Mouse (Mus musculus) MEL (cell line): ENCODE data around the gene Fam214a. TPM values are rescaled to one million over a fixed set of nuclear protein-coding genes. Genes with fewer than 3 reads are reported as not detected.

Source experiments
- DNase-seq: peaks from one replicate; pipeline ENCODE4 v3.0.0; 2011; ENCODE audit warnings: low read depth, low spot score
- H3K27ac ChIP-seq: 2 replicates; pipeline ENCODE4 v1.5.1; 2012; ENCODE audit warnings: low read depth, mild to moderate bottlenecking, control low read depth, low read length, moderate library complexity; ENCODE audit not compliant: control insufficient read depth
- H3K27me3 ChIP-seq, 2 experiments: fragments of 150-350 bp in 1 of 2; sonication (generic) in 1 of 2; 2 replicates each; pipeline ENCODE4 v1.6.1; 2012; ENCODE audit warnings: low read length in 2 of 2, mild to moderate bottlenecking in 2 of 2, improper control_type of control experiment in 1 of 2, moderate library complexity in 1 of 2; ENCODE audit not compliant: insufficient read depth in 2 of 2, control insufficient read depth in 1 of 2
- H3K36me3 ChIP-seq, 2 experiments: 2 replicates each; pipeline ENCODE4 v1.6.1; 2012 to 2014; ENCODE audit warnings: low read length in 2 of 2, improper control_type of control experiment in 1 of 2, inconsistent platforms in 1 of 2, mild to moderate bottlenecking in 1 of 2; ENCODE audit not compliant: insufficient read depth in 2 of 2, control insufficient read depth in 1 of 2
- H3K4me1 ChIP-seq, 2 experiments: fragments of 150-350 bp in 1 of 2; sonication (generic) in 1 of 2; 2 replicates each; pipeline ENCODE4 v1.6.1; 2012; ENCODE audit warnings: low read length in 2 of 2, improper control_type of control experiment in 1 of 2, mild to moderate bottlenecking in 1 of 2; ENCODE audit not compliant: insufficient read depth in 2 of 2, control insufficient read depth in 1 of 2
- H3K4me3 ChIP-seq, 2 experiments: fragments of 150-350 bp in 1 of 2; sonication (generic) in 1 of 2; 2 replicates each; pipeline ENCODE4 v1.5.1; 2012; ENCODE audit warnings: low read depth in 2 of 2, low read length in 2 of 2, mild to moderate bottlenecking in 2 of 2, moderate library complexity in 2 of 2, control low read depth in 1 of 2, improper control_type of control experiment in 1 of 2; ENCODE audit not compliant: control insufficient read depth in 1 of 2, insufficient read depth in 1 of 2
- H3K79me2 ChIP-seq: 2 replicates; pipeline ENCODE4 v1.6.1; 2012; ENCODE audit warnings: mild to moderate bottlenecking, low read length, moderate library complexity; ENCODE audit not compliant: control insufficient read depth, poor library complexity, insufficient read depth
- H3K9ac ChIP-seq: 2 replicates; pipeline ENCODE4 v1.6.1; 2012; ENCODE audit warnings: low read depth, mild to moderate bottlenecking, control low read depth, low read length, moderate library complexity; ENCODE audit not compliant: control insufficient read depth, poor library complexity, severe bottlenecking
- H3K9me3 ChIP-seq: fragments of 150-350 bp; sonication (generic); replicated peaks from 2 replicates; pipeline ENCODE4 v1.6.1; 2012; ENCODE audit warnings: mild to moderate bottlenecking, low read length, improper control_type of control experiment, moderate library complexity; ENCODE audit not compliant: insufficient read depth
- GATA1 ChIP-seq: IDR thresholded peaks from 2 replicates; pipeline ENCODE4 v1.6.1; 2011; ENCODE audit warnings: low read depth, low read length, improper control_type of control experiment
- JUND ChIP-seq: IDR thresholded peaks from 2 replicates; pipeline ENCODE4 v1.6.1; 2011; ENCODE audit warnings: low read depth, mild to moderate bottlenecking, improper control_type of control experiment, low read length
- KAT2A ChIP-seq: conservative IDR thresholded peaks from 2 replicates; pipeline ENCODE4 v1.6.1; 2012; ENCODE audit warnings: low read depth, low read length, improper control_type of control experiment, inconsistent platforms
- MAX ChIP-seq: IDR thresholded peaks from 2 replicates; pipeline ENCODE4 v1.6.1; 2011; ENCODE audit warnings: low read length, improper control_type of control experiment
- MAZ ChIP-seq: IDR thresholded peaks from 2 replicates; pipeline ENCODE4 v1.6.1; 2012; ENCODE audit warnings: low read depth, mild to moderate bottlenecking, inconsistent platforms, low read length, improper control_type of control experiment
- MXI1 ChIP-seq: IDR thresholded peaks from 2 replicates; pipeline ENCODE4 v1.6.1; 2011; ENCODE audit warnings: mild to moderate bottlenecking, low read depth, low read length, improper control_type of control experiment
- NELFE ChIP-seq: IDR thresholded peaks from 2 replicates; pipeline ENCODE4 v1.6.1; 2011; ENCODE audit warnings: low read depth, low read length, improper control_type of control experiment
- NRF1 ChIP-seq: IDR thresholded peaks from 2 replicates; pipeline ENCODE4 v1.6.1; 2014; ENCODE audit warnings: low read depth, mild to moderate bottlenecking, inconsistent platforms, low read length, improper control_type of control experiment, moderate library complexity; ENCODE audit not compliant: poor library complexity, insufficient read depth, severe bottlenecking
- RAD21 ChIP-seq: IDR thresholded peaks from 2 replicates; pipeline ENCODE4 v1.6.1; 2011; ENCODE audit warnings: mild to moderate bottlenecking, low read depth, low read length, improper control_type of control experiment
- SIN3A ChIP-seq: IDR thresholded peaks from 2 replicates; pipeline ENCODE4 v1.6.1; 2012; ENCODE audit warnings: low read length, improper control_type of control experiment, inconsistent platforms
- SMC3 ChIP-seq: IDR thresholded peaks from 2 replicates; pipeline ENCODE4 v1.6.1; 2011; ENCODE audit warnings: low read depth, low read length, improper control_type of control experiment
- TAL1 ChIP-seq: IDR thresholded peaks from 2 replicates; pipeline ENCODE4 v1.6.1; 2012; ENCODE audit warnings: mild to moderate bottlenecking, inconsistent platforms, low read length, moderate library complexity, mixed read lengths
- UBTF ChIP-seq: IDR thresholded peaks from 2 replicates; pipeline ENCODE4 v1.6.1; 2012; ENCODE audit warnings: low read depth, mild to moderate bottlenecking, inconsistent platforms, low read length, improper control_type of control experiment, moderate library complexity, borderline replicate concordance; ENCODE audit not compliant: insufficient read depth
- USF1 ChIP-seq: IDR thresholded peaks from 2 replicates; pipeline ENCODE4 v1.6.1; 2014; ENCODE audit warnings: low read depth, mild to moderate bottlenecking, inconsistent platforms, low read length, improper control_type of control experiment, moderate library complexity
- ZC3H11A ChIP-seq: IDR thresholded peaks from 2 replicates; pipeline ENCODE4 v1.6.1; 2012; ENCODE audit warnings: low read depth, mild to moderate bottlenecking, inconsistent platforms, low read length, improper control_type of control experiment
- ZKSCAN1 ChIP-seq: IDR thresholded peaks from 2 replicates; pipeline ENCODE4 v1.6.1; 2012; ENCODE audit warnings: low read depth, mild to moderate bottlenecking, inconsistent platforms, low read length, improper control_type of control experiment, moderate library complexity
- ZNF384 ChIP-seq: IDR thresholded peaks from 2 replicates; pipeline ENCODE4 v1.6.1; 2012; ENCODE audit warnings: low read depth, mild to moderate bottlenecking, inconsistent platforms, low read length, improper control_type of control experiment
- polyA plus RNA-seq, 2 experiments: library from polyadenylated mRNA; stranded (reverse) in 1 of 2; unstranded in 1 of 2; fragments of >175 nt in 1 of 2; fragments of >200 nt in 1 of 2; gene quantifications; 2 replicates each; pipeline versions ENCODE4 v1.2.1 to v1.2.4; 2012; ENCODE audit warnings: low replicate concordance in 2 of 2, low read depth in 1 of 2; ENCODE audit not compliant: insufficient read length in 2 of 2, insufficient read depth in 1 of 2, missing spikeins in 1 of 2
- total RNA-seq: library from RNA; depleted of rRNA; stranded (reverse); fragments of 300-350 nt; gene quantifications from 2 replicates; pipeline ENCODE4 v1.2.3, GENCODE M21; 2012

The Fam214a gene
- total and polyA plus RNA-seq, 3 experiments: 2.3 to 3.9 TPM; not detected in 1

- Histone ChIP-seq H3K4me3 (no peak overlapping the region), H3K27me3 (no peaks in the 10 kb centered on the region), H3K9ac (no peak overlapping the region), H3K4me1 (peaks cover 8% of the 10 kb centered on the region in 2 experiments), H3K9me3 (no peaks in the 10 kb centered on the region), H3K79me2 (no peaks in the 10 kb centered on the region), H3K36me3 (peaks cover 0 to 8% of the 10 kb centered on the region in 2 experiments; a peak in 2 of 4 replicates), H3K27ac (no peak overlapping the region)
- DNase-seq: no peak
- TF ChIP-seq NRF1 (no peak), SIN3A (no peak), MAZ (no peak), UBTF (no peak), ZC3H11A (no peak), USF1 (no peak), NELFE (no peak), JUND (no peak)
Observed at GRCm38 (mm10) chr9:74971191-74971976, 18.7 kb downstream of the Fam214a start.

- H3K36me3 ChIP-seq: peaks cover 0 to 9% of the 10 kb centered on the region in 2 experiments; a peak in 2 of 4 replicates
- no peaks in the 10 kb centered on the region for H3K27me3 ChIP-seq
- DNase-seq: no peak
- no peak overlapping the region for H3K27ac ChIP-seq
- no peak overlapping the region for H3K4me3 ChIP-seq
- no peaks in the 10 kb centered on the region for H3K79me2 ChIP-seq
- TF ChIP-seq MAZ (no peak), SMC3 (no peak), ZC3H11A (no peak), ZKSCAN1 (no peak), MXI1 (no peak), MAX (no peak), ZNF384 (no peak), RAD21 (no peak), TAL1 (no peak), KAT2A (no peak), GATA1 (no peak)
- H3K9ac ChIP-seq: no peak overlapping the region
- H3K9me3 ChIP-seq: no peaks in the 10 kb centered on the region
- H3K4me1 ChIP-seq: peaks cover 5 to 6% of the 10 kb centered on the region in 2 experiments; a peak in 2 of 4 replicates
Observed at GRCm38 (mm10) chr9:74972736-74973135, 20.1 kb downstream of the Fam214a start.
